Mouse (Mus musculus): Measurements from ENCODE around the gene Ntrk3. TPM values are rescaled to one million over a fixed set of nuclear protein-coding genes. Genes with fewer than 3 reads are reported as not detected.

Gene Ntrk3
- polyA plus RNA-seq, 1 experiment from 2014 or later = 0.16 TPM

DNA sequence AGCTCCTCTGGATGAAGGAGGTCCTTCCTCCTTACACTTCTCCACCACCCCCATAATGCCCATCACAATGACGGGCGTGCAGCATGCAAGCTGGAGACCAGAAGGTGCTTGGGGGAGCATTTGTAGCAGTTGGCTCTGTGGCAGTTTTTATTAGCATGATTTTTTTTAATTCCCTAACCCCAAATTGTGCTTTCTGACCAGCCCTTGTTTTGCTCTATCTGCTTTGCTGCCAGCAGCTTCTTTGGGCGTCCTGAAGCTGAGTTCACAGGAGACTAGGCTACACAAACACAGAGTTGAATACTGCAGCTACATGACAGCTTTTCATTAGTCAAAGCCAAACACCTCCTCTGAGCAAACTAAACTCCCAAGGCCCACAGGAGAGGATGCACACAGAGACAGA is 296.9 kb downstream of the Ntrk3 start:
- Histone ChIP-seq H3K36me3 (ENCODE audit: control insufficient read depth, insufficient read depth, low read length) (no peaks in the 10 kb centered on the region), H3K9me3 (ENCODE audit: control insufficient read depth, low read length) (no peaks in the 10 kb centered on the region), H3K4me1 (ENCODE audit: control insufficient read depth, insufficient read depth, low read length) (no peaks in the 10 kb centered on the region), H3K27me3 (ENCODE audit: control insufficient read depth, insufficient read depth, low read length) (no peaks in the 10 kb centered on the region), H3K4me2 (ENCODE audit: low read depth, severe bottlenecking) (no peak overlapping the region), H3K4me3 (ENCODE audit: low read depth, low read length) (no peak overlapping the region), H3K27ac (replicated peaks; ENCODE audit: low read depth, low read length) (no peak overlapping the region), H3K9ac (ENCODE audit: low read length) (no peak overlapping the region)
- WGBS = 89% methylated on average over 3 of the region's 3 CpGs
- ATAC-seq (ENCODE audit: insufficient number of reproducible peaks, low FRiP score, low TSS enrichment, low read depth) = no peak
- DNase-seq (ENCODE audit: low spot score) = no peak

DNA sequence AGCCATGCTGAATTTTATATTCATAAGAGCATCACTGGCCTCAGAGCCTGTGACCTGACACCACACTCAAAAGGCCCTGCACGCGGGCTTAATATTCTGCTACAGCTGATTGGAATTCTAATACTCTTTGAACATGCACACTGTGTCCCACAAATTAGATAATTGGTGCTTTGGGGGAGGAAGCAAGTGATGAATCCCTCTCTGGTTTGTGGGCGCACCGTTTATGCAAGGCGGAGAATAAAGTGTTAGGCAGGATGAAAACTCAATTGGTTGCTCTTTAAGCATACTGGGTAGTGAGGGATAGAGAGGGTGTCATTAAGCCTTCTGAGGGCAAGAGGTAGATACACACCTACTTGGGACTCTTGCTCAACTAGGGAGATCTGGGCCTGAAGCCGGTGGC is 297.3 kb downstream of the Ntrk3 start:
- 92% methylated on average over 6 of the region's 6 CpGs for WGBS

DNA sequence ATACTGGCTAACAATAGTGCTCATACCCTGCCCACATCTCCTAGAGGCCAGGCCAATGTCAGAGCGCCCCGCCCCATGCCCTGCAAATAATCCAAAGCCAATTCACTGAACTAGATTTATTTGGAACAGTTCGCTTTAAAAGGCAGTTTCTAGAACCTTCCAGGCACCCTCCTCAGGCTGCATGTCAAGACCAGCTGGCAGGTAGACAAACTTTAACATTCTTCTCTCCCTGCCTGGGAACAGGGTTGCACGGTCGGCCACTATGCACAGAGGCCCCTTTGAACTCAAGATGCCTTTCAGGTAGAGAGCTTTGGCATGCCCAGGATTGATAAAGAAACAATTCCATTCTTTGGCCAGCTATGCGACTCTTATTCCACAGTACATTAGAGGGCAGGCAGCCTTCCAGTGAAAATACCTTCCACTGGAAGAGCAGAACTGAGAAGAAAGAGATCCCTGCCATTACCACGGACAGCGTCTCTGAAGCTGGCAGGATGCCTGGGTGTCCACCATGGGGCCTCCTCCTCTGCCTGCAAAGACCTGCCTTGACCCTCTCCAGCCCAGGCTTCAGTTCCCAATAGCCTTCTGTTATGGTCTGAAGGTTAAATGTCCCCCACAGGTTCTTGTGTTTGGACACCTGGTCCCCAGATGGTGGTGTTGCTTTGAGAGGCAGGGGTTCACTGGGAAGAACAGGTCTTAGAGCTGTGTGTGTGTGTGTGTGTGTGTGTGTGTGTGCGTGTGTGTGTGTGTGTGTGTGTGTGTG is 298.3 kb downstream of the Ntrk3 start:
- 84% methylated on average over 9 of the region's 9 CpGs for WGBS
- DNase-seq (ENCODE audit: low spot score) (no peak), ATAC-seq (ENCODE audit: insufficient number of reproducible peaks, low FRiP score, low TSS enrichment, low read depth) (no peak)
- Histone ChIP-seq H3K4me3 (ENCODE audit: low read depth, low read length) (no peak overlapping the region), H3K9ac (ENCODE audit: low read length) (no peak overlapping the region), H3K4me1 (ENCODE audit: control insufficient read depth, insufficient read depth, low read length) (no peaks in the 10 kb centered on the region), H3K9me3 (ENCODE audit: control insufficient read depth, low read length) (no peaks in the 10 kb centered on the region), H3K36me3 (ENCODE audit: control insufficient read depth, insufficient read depth, low read length) (no peaks in the 10 kb centered on the region), H3K27me3 (ENCODE audit: control insufficient read depth, insufficient read depth, low read length) (no peaks in the 10 kb centered on the region), H3K4me2 (ENCODE audit: low read depth, severe bottlenecking) (no peak overlapping the region), H3K27ac (replicated peaks; ENCODE audit: low read depth, low read length) (no peak overlapping the region)

More for the DNA sequence above, 297.3 kb downstream of the Ntrk3 start:
- no peaks in the 10 kb centered on the region for H3K36me3 ChIP-seq (ENCODE audit: control insufficient read depth, insufficient read depth, low read length)
- no peaks in the 10 kb centered on the region for H3K27me3 ChIP-seq (ENCODE audit: control insufficient read depth, insufficient read depth, low read length)
- H3K27ac ChIP-seq (replicated peaks; ENCODE audit: low read depth, low read length) = no peak overlapping the region
- no peak overlapping the region for H3K4me3 ChIP-seq (ENCODE audit: low read depth, low read length)
- no peaks in the 10 kb centered on the region for H3K9me3 ChIP-seq (ENCODE audit: control insufficient read depth, low read length)
- ATAC-seq (ENCODE audit: insufficient number of reproducible peaks, low FRiP score, low TSS enrichment, low read depth) (no peak), DNase-seq (ENCODE audit: low spot score) (no peak)
- no peaks in the 10 kb centered on the region for H3K4me1 ChIP-seq (ENCODE audit: control insufficient read depth, insufficient read depth, low read length)
- no peak overlapping the region for H3K4me2 ChIP-seq (ENCODE audit: low read depth, severe bottlenecking)
- H3K9ac ChIP-seq (ENCODE audit: low read length) = no peak overlapping the region

DNA sequence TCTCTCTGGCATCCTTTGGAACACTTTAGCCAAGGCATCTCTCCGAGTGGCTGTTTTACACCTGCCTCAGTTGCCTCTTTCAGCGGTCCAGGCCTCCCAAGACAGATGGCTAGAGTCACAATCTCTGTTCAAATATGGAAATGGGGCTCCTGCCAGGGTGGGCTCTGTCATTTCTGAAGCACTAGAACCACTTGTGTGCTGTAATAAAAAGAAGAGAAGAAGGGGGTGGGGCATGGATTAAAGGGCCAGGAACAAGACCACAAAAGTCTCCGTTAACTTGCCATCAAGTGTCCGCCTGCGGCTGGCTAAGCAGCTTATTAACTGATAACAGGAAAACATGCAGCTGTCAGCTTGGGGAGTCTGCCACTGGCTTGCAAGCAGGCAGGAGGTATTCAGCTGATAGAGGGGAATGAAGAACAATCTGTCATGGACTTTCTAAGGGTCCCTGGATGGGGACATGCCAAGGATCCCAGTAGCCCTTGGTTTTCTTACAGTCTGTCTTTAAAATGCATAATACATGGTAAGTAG is 304.1 kb downstream of the Ntrk3 start:
- Histone ChIP-seq H3K9me3 (ENCODE audit: control insufficient read depth, low read length) (no peaks in the 10 kb centered on the region), H3K4me2 (ENCODE audit: low read depth, severe bottlenecking) (no peak overlapping the region), H3K36me3 (ENCODE audit: control insufficient read depth, insufficient read depth, low read length) (no peaks in the 10 kb centered on the region), H3K4me3 (ENCODE audit: low read depth, low read length) (no peak overlapping the region), H3K27ac (replicated peaks; ENCODE audit: low read depth, low read length) (no peak overlapping the region), H3K27me3 (ENCODE audit: control insufficient read depth, insufficient read depth, low read length) (no peaks in the 10 kb centered on the region), H3K9ac (ENCODE audit: low read length) (no peak overlapping the region), H3K4me1 (ENCODE audit: control insufficient read depth, insufficient read depth, low read length) (no peaks in the 10 kb centered on the region)
- 59% methylated on average over 5 of the region's 5 CpGs for WGBS
- DNase-seq (ENCODE audit: low spot score) (no peak), ATAC-seq (ENCODE audit: insufficient number of reproducible peaks, low FRiP score, low TSS enrichment, low read depth) (no peak)

DNA sequence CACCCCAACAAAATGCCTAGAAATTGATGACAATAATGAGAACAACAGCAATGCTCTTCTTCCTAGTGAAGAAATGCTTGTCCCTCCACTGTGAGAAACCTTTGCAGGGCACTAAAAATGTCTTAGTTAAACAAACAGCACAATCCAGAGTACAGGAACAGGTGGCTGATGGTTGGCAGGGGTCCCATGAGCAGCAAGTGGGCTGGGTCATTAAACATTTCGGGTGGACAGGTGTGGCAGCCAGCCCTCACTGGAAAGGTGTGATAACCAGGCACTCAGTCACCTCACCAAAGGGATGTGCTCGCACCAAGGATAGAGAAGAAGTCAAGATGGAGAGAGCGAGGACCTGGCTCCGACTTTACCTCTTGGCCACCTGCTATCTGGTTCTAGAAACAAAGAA is 306.2 kb downstream of the Ntrk3 start:
- no peak for ATAC-seq (ENCODE audit: insufficient number of reproducible peaks, low FRiP score, low TSS enrichment, low read depth)
- Histone ChIP-seq H3K9ac (ENCODE audit: low read length) (no peak overlapping the region), H3K4me1 (ENCODE audit: control insufficient read depth, insufficient read depth, low read length) (no peaks in the 10 kb centered on the region), H3K4me2 (ENCODE audit: low read depth, severe bottlenecking) (no peak overlapping the region), H3K36me3 (ENCODE audit: control insufficient read depth, insufficient read depth, low read length) (no peaks in the 10 kb centered on the region), H3K27ac (replicated peaks; ENCODE audit: low read depth, low read length) (no peak overlapping the region), H3K9me3 (ENCODE audit: control insufficient read depth, low read length) (no peaks in the 10 kb centered on the region), H3K4me3 (ENCODE audit: low read depth, low read length) (no peak overlapping the region), H3K27me3 (ENCODE audit: control insufficient read depth, insufficient read depth, low read length) (no peaks in the 10 kb centered on the region)
- DNase-seq (ENCODE audit: low spot score) = no peak
- 88% methylated on average over 4 of the region's 4 CpGs for WGBS

DNA sequence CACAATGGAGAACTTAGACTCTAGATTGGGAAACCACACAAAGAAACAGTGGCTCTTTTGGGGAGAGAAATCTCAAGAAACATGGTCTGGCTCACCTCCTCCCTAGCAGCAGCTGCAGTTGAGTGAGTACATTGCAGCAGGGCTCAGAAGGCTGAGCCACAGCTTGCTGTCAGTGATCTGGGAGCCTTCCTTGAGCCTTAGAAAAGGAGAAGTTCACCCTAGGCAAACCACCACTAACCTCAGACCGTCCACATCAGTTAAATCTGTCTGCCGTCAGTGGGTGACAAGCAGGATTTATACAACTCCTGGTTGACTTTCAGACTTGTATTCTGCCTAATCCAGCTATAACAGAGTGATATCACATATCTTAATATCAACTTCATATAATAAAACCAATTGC is 325.6 kb downstream of the Ntrk3 start:
- Histone ChIP-seq H3K27ac (replicated peaks; ENCODE audit: low read depth, low read length) (no peak overlapping the region), H3K9ac (ENCODE audit: low read length) (no peak overlapping the region), H3K4me1 (ENCODE audit: control insufficient read depth, insufficient read depth, low read length) (no peaks in the 10 kb centered on the region), H3K4me2 (ENCODE audit: low read depth, severe bottlenecking) (no peak overlapping the region), H3K9me3 (ENCODE audit: control insufficient read depth, low read length) (no peaks in the 10 kb centered on the region), H3K4me3 (ENCODE audit: low read depth, low read length) (no peak overlapping the region), H3K36me3 (ENCODE audit: control insufficient read depth, insufficient read depth, low read length) (no peaks in the 10 kb centered on the region), H3K27me3 (ENCODE audit: control insufficient read depth, insufficient read depth, low read length) (no peaks in the 10 kb centered on the region)
- ATAC-seq (ENCODE audit: insufficient number of reproducible peaks, low FRiP score, low TSS enrichment, low read depth) (no peak), DNase-seq (ENCODE audit: low spot score) (no peak)
- WGBS = 84% methylated on average over 2 of the region's 2 CpGs

DNA sequence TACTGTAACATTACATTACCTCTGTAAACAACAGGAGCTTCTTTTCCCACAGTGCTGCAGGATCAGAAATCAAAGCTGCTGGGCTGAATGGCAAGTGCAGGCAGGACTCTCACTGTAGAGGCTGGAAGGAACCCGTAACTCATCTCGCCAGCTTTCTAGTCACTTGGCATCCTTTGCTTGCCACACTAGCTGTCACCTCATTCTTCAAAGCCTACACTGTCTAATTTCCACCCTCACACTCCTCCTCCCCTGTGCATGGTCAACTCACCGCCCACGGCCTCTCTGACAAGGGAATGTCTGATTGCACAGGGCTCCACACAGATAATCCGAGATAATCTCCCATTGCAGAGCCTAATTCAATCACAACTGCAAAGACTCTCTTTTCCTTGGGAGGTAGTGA is 327.8 kb downstream of the Ntrk3 start:
- DNase-seq (ENCODE audit: low spot score) = no peak
- H3K27me3 ChIP-seq (ENCODE audit: control insufficient read depth, insufficient read depth, low read length) = no peaks in the 10 kb centered on the region
- no peak overlapping the region for H3K27ac ChIP-seq (replicated peaks; ENCODE audit: low read depth, low read length)
- H3K4me2 ChIP-seq (ENCODE audit: low read depth, severe bottlenecking) = no peak overlapping the region
- no peak for ATAC-seq (ENCODE audit: insufficient number of reproducible peaks, low FRiP score, low TSS enrichment, low read depth)
- H3K9me3 ChIP-seq (ENCODE audit: control insufficient read depth, low read length) = no peaks in the 10 kb centered on the region
- no peak overlapping the region for H3K9ac ChIP-seq (ENCODE audit: low read length)
- H3K4me3 ChIP-seq (ENCODE audit: low read depth, low read length) = no peak overlapping the region
- no peaks in the 10 kb centered on the region for H3K36me3 ChIP-seq (ENCODE audit: control insufficient read depth, insufficient read depth, low read length)
- 71% methylated on average over 5 of the region's 5 CpGs for WGBS
- H3K4me1 ChIP-seq (ENCODE audit: control insufficient read depth, insufficient read depth, low read length) = no peaks in the 10 kb centered on the region

DNA sequence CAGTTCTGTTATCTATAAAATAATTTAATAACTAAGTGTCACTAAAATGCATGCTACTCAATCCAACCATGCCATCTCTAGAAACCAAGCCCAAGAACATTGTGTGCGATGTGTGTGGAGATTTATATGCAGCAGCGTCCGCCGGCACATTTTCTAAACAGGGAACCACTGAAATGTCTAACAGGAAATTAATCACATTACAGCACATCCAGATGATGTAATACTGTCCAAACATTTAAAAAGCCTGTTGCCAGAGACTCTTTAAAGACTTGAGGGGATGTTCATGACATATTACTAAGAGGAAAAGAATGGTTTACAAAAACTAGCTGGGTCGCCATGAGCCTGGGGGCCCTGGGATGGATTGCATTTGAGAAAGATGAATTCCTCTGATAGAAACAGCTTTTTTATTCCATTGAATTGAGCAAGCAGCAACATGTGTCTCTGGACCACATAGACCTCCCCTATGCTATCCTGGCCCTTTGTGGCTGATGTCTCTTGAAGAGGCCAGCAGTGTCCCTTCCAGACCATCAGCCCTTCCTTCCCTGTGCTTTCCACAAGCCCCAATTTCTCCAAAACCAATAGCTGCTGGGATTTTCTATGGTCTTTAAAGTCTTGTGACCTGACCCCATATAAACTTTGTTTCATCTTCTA is 331.0 kb downstream of the Ntrk3 start:
- Histone ChIP-seq H3K4me1 (ENCODE audit: control insufficient read depth, insufficient read depth, low read length) (no peaks in the 10 kb centered on the region), H3K4me3 (ENCODE audit: low read depth, low read length) (no peak overlapping the region), H3K9me3 (ENCODE audit: control insufficient read depth, low read length) (no peaks in the 10 kb centered on the region), H3K9ac (ENCODE audit: low read length) (no peak overlapping the region), H3K4me2 (ENCODE audit: low read depth, severe bottlenecking) (no peak overlapping the region), H3K36me3 (ENCODE audit: control insufficient read depth, insufficient read depth, low read length) (no peaks in the 10 kb centered on the region), H3K27ac (replicated peaks; ENCODE audit: low read depth, low read length) (no peak overlapping the region), H3K27me3 (ENCODE audit: control insufficient read depth, insufficient read depth, low read length) (no peaks in the 10 kb centered on the region)
- ATAC-seq (ENCODE audit: insufficient number of reproducible peaks, low FRiP score, low TSS enrichment, low read depth) = no peak
- DNase-seq (ENCODE audit: low spot score) = no peak
- 91% methylated on average over 5 of the region's 5 CpGs for WGBS
